Mouse (Mus musculus) stomach, embryonic 14.5 days (tissue): ENCODE results near the gene Cmya5. TPM values are rescaled to one million over a fixed set of nuclear protein-coding genes. Genes with fewer than 3 reads are reported as not detected.

Source experiments
- polyA plus RNA-seq: library from polyadenylated mRNA; unstranded; fragments of >200 nt; fragmentation: Nextera tagmentation; extraction: Ambion mirVana; gene quantifications from 2 replicates; pipeline ENCODE4 v1.2.1, GENCODE M21; 2014

The Cmya5 gene
- polyA plus RNA-seq, 1 experiment from 2014 or later: 0.41 TPM

Other genes starting within 250 kb of the Cmya5 start
- 74.4 and 78.4 TPM in 2 replicates for gene Tent2, start 47.7 kb upstream of the Cmya5 start, polyA plus RNA-seq
- 7.5 and 8.4 TPM in 2 replicates for gene Homer1, start 154.9 kb upstream of the Cmya5 start, polyA plus RNA-seq